In genomic region chr8:83332864-83333263, GRCm38 (mm10) we compare ENCODE assay signal across 8 mouse cellular contexts. TPM values are rescaled to one million over a fixed set of nuclear protein-coding genes. Genes with fewer than 3 reads are reported as not detected.
A peak's percentile ranks its signal among the peaks of the same experiment; 100 is the strongest.
DNase-seq lines count a peak whose midpoint lies in the region; ATAC-seq and TF ChIP-seq lines count a peak whose summit lies in the region.

No protein-coding gene starts in this region.

- no peaks in the 10 kb centered on the region; the same call in 1 of the 2 replicates for H3K4me1 ChIP-seq in heart, adult 2 months (ENCODE audit: control insufficient read depth, insufficient read depth, low read length)
- peaks cover 2 to 20% of the 10 kb centered on the region in 2 experiments for H3K4me1 ChIP-seq in CH12.LX (ENCODE audit: control insufficient read depth in 1 of 2, insufficient read depth in 2 of 2)
- H3K4me1 ChIP-seq in forebrain, postnatal 0 days (ENCODE audit: insufficient read depth), result no peaks in the 10 kb centered on the region
- H3K4me1 ChIP-seq in liver, postnatal 0 days (ENCODE audit: insufficient read depth), result peaks cover 6% of the 10 kb centered on the region; the same call in 1 of the 2 replicates

- no peaks in the 10 kb centered on the region for H3K9me3 ChIP-seq in CH12.LX (replicated peaks; ENCODE audit: low read length)
- no peaks in the 10 kb centered on the region for H3K9me3 ChIP-seq in forebrain, postnatal 0 days (ENCODE audit: low read length)
- H3K9me3 ChIP-seq in liver, postnatal 0 days (ENCODE audit: low read length), result no peaks in the 10 kb centered on the region

- no peak for ATAC-seq in forebrain, postnatal 0 days
- ATAC-seq in liver, postnatal 0 days, result no peak
- ATAC-seq in megakaryocyte progenitor cell, adult 5-6 weeks (replicated peaks; ENCODE audit: poor library complexity), result no peak

- no peak for TF ChIP-seq CTCF in heart, adult 2 months (IDR thresholded peaks at IDR 0.05)
- TF ChIP-seq CTCF in CH12.LX (conservative IDR thresholded peaks at IDR 0.05 in 1 of 2, IDR thresholded peaks at IDR 0.05 in 1 of 2; ENCODE audit: low read depth in 2 of 2, low read length in 2 of 2), result no peak
- TF ChIP-seq CTCF in forebrain, postnatal 0 days (IDR thresholded peaks at IDR 0.05; ENCODE audit: low read depth), result no peak
- TF ChIP-seq CTCF in liver, postnatal 0 days (IDR thresholded peaks at IDR 0.05; ENCODE audit: low read depth), result no peak

- H3K36me3 ChIP-seq in heart, adult 2 months (ENCODE audit: control insufficient read depth, insufficient read depth, low read length), result no peaks in the 10 kb centered on the region
- peaks cover 10 to 15% of the 10 kb centered on the region in 2 experiments for H3K36me3 ChIP-seq in CH12.LX (replicated peaks in 1 of 2; ENCODE audit: control insufficient read depth in 1 of 2, insufficient read depth in 1 of 2, low read length in 1 of 2)
- peaks cover 6% of the 10 kb centered on the region; the same call in 1 of the 2 replicates for H3K36me3 ChIP-seq in forebrain, postnatal 0 days (ENCODE audit: insufficient read depth)
- H3K36me3 ChIP-seq in liver, postnatal 0 days (replicated peaks; ENCODE audit: insufficient read depth, low read length), result peaks cover 5% of the 10 kb centered on the region

- dilution Hi-C loops in CH12.LX (cut with MboI; ENCODE audit: extremely low pct_ligation_motif_present, extremely low pct_unique_long_range_greater_than_20kb, low sequenced_read_pairs), result no loop called here

- 19% methylated on average over 7 of the region's 7 CpGs for WGBS in heart, adult 2 months
- WGBS in forebrain, postnatal 0 days, result 5% methylated on average over 7 of the region's 7 CpGs
- 19% methylated on average over 7 of the region's 7 CpGs for WGBS in liver, postnatal 0 days (ENCODE audit: insufficient replicate concordance)

- H3K4me2 ChIP-seq in CH12.LX (ENCODE audit: insufficient read depth, low read depth, poor library complexity, severe bottlenecking), result peak overlapping the region; percentile 79
- peak overlapping the region; percentile 85 for H3K4me2 ChIP-seq in forebrain, postnatal 0 days (ENCODE audit: low read depth)
- H3K4me2 ChIP-seq in liver, postnatal 0 days (ENCODE audit: low read depth, low read length), result peak overlapping the region; percentile 96

- no peaks in the 10 kb centered on the region for H3K27me3 ChIP-seq in heart, adult 2 months (ENCODE audit: control insufficient read depth, insufficient read depth, low read length)
- peaks cover 16% of the 10 kb centered on the region for H3K27me3 ChIP-seq in CH12.LX (replicated peaks)
- no peaks in the 10 kb centered on the region for H3K27me3 ChIP-seq in forebrain, postnatal 0 days (ENCODE audit: insufficient read depth, low read length)
- no peaks in the 10 kb centered on the region for H3K27me3 ChIP-seq in liver, postnatal 0 days (ENCODE audit: insufficient read depth, low read length)

- H3K79me2 ChIP-seq in heart, adult 2 months (replicated peaks; ENCODE audit: control insufficient read depth, insufficient read depth, low read length), result no peaks in the 10 kb centered on the region
- no peaks in the 10 kb centered on the region; the same call in 1 of the 2 replicates for H3K79me2 ChIP-seq in CH12.LX (replicated peaks; ENCODE audit: control insufficient read depth, extremely low read depth, insufficient read depth, poor library complexity, severe bottlenecking)

- in situ Hi-C loops in CH12.LX (cut with MboI; ENCODE audit: low pct_ligation_motif_present, low pct_unique_long_range_greater_than_20kb, low sequenced_read_pairs), result no loop called here

- no peak for TF ChIP-seq POLR2A in heart, adult 2 months (IDR thresholded peaks at IDR 0.05; ENCODE audit: insufficient read depth, low read depth, low read length)
- no peak for TF ChIP-seq POLR2A in CH12.LX (IDR thresholded peaks at IDR 0.05; ENCODE audit: low read depth, low read length)

- no peak for DNase-seq in heart, adult 2 months
- no peak for DNase-seq in heart, adult 18-20 months
- DNase-seq in CH12.LX (ENCODE audit: extremely low read depth), result no peak
- DNase-seq in forebrain, postnatal 0 days, result no peak
- no peak for DNase-seq in liver, postnatal 0 days
- DNase-seq in left cerebral cortex, postnatal 4 days, result no peak
- no peak for DNase-seq in urinary bladder, postnatal 4 days (ENCODE audit: low spot score in 2 of 2)

- H3K9ac ChIP-seq in heart, adult 2 months (ENCODE audit: low read depth, low read length), result peak overlapping the region; percentile 63
- H3K9ac ChIP-seq in CH12.LX (ENCODE audit: insufficient read depth, low read depth), result peak overlapping the region; percentile 56
- H3K9ac ChIP-seq in forebrain, postnatal 0 days, result no peak overlapping the region
- H3K9ac ChIP-seq in liver, postnatal 0 days (replicated peaks), result no peak overlapping the region; the same call in 1 of the 2 replicates

- intact Hi-C loops in heart, adult 2 months (cut with DNase I), result loop anchor here (2.0 to 5.0 kb wide), 2 partner anchors 110 to 259 kb away; no protein-coding TSS in a partner anchor
- intact Hi-C loops in left cerebral cortex, postnatal 4 days (cut with DNase I), result no loop called here

- H3K27ac ChIP-seq in heart, adult 2 months, result peak overlapping the region; percentile 66
- no peak overlapping the region for H3K27ac ChIP-seq in CH12.LX (ENCODE audit: insufficient read depth, low read depth)
- no peak overlapping the region for H3K27ac ChIP-seq in forebrain, postnatal 0 days (ENCODE audit: low read depth, low read length)
- H3K27ac ChIP-seq in liver, postnatal 0 days (ENCODE audit: low read depth), result peak overlapping the region; percentile 41; the same call in 1 of the 2 replicates

- peak overlapping the region; percentile 78 for H3K4me3 ChIP-seq in heart, adult 2 months
- H3K4me3 ChIP-seq in CH12.LX (replicated peaks in 1 of 3; ENCODE audit: low read depth in 2 of 3, low read length in 2 of 3, poor library complexity in 1 of 3), result peak overlapping the region; percentile 46 to 84 (median 67)
- peak overlapping the region; percentile 83 for H3K4me3 ChIP-seq in forebrain, postnatal 0 days (ENCODE audit: low read depth, low read length)
- peak overlapping the region; percentile 97 for H3K4me3 ChIP-seq in liver, postnatal 0 days (ENCODE audit: low read depth, low read length)

- no peak for TF ChIP-seq EP300 in heart, adult 2 months (IDR thresholded peaks at IDR 0.05; ENCODE audit: insufficient read depth, low read depth, low read length)
- TF ChIP-seq EP300 in CH12.LX (IDR thresholded peaks at IDR 0.05; ENCODE audit: low read length), result no peak
- TF ChIP-seq EP300 in liver, postnatal 0 days (IDR thresholded peaks at IDR 0.05; ENCODE audit: low read depth), result no peak

- TF ChIP-seq RAD21 in CH12.LX (IDR thresholded peaks at IDR 0.05; ENCODE audit: low read depth, low read length), result no peak

RNA-seq across cellular contexts. Expression of gene Elmod2, which starts 0.6 kb away (rescaled TPM):
- total RNA-seq in heart, adult 2 months (2021), result 1 to 10 TPM; 7.7 to 8.3 TPM
- 2.7 and 5.9 TPM in 2 replicates for polyA plus RNA-seq in heart, adult 2 months (2012; rRNA removed)
- 1 to 10 TPM; 8.4 to 8.9 TPM for total RNA-seq in heart, adult 18-20 months (2021)
- 6.0 and 7.7 TPM in 2 replicates for total RNA-seq in CH12.LX (2012; rRNA removed)
- total RNA-seq in CH12.LX (2014; rRNA removed), result 9.8 and 10.8 TPM in 2 replicates
- 6.6 and 7.4 TPM in 2 replicates for polyA plus RNA-seq in CH12.LX (2012; ENCODE audit: insufficient read length, low read depth)
- total RNA-seq in forebrain, postnatal 0 days (2014; rRNA removed), result 20.0 and 25.6 TPM in 2 replicates
- polyA plus RNA-seq in forebrain, postnatal 0 days (2015; fragmentation: Nextera tagmentation; extraction: Ambion mirVana), result 6.7 and 10.0 TPM in 2 replicates
- 3.4 and 4.0 TPM in 2 replicates for polyA plus RNA-seq in liver, postnatal 0 days (2015; fragmentation: Nextera tagmentation; extraction: Ambion mirVana)
- total RNA-seq in megakaryocyte progenitor cell, adult 5-6 weeks (2015), result 12.6 and 13.5 TPM in 2 replicates
- 18.4 and 29.3 TPM in 2 replicates for total RNA-seq in megakaryocyte progenitor cell, adult 5-6 weeks (2017)
- 10 to 100 TPM; 19.5 to 19.7 TPM for total RNA-seq in left cerebral cortex, postnatal 4 days (2021)

RNA-seq across cellular contexts. Expression of gene Mgat4d, which starts 15.4 kb away (rescaled TPM):
- not detected for total RNA-seq in heart, adult 2 months (2021)
- not detected in 2 replicates for polyA plus RNA-seq in heart, adult 2 months (2012; rRNA removed)
- total RNA-seq in heart, adult 18-20 months (2021), result not detected
- total RNA-seq in CH12.LX (2012; rRNA removed) (not detected in 2 replicates), CH12.LX (2014; rRNA removed) (not detected in 2 replicates)
- 0.17 TPM in 1 of 2 replicates, not detected in the other for polyA plus RNA-seq in CH12.LX (2012; ENCODE audit: insufficient read length, low read depth)
- not detected in 2 replicates for total RNA-seq in forebrain, postnatal 0 days (2014; rRNA removed)
- polyA plus RNA-seq in forebrain, postnatal 0 days (2015; fragmentation: Nextera tagmentation; extraction: Ambion mirVana), result not detected in 2 replicates
- polyA plus RNA-seq in liver, postnatal 0 days (2015; fragmentation: Nextera tagmentation; extraction: Ambion mirVana), result not detected in 2 replicates
- not detected in 2 replicates for total RNA-seq in megakaryocyte progenitor cell, adult 5-6 weeks (2015)
- not detected in 2 replicates for total RNA-seq in megakaryocyte progenitor cell, adult 5-6 weeks (2017)
- not detected for total RNA-seq in left cerebral cortex, postnatal 4 days (2021)

RNA-seq across cellular contexts. Expression of gene Ucp1, which starts 42.7 kb away (rescaled TPM):
- 10 to 100 TPM; 11.1 to 18.1 TPM for total RNA-seq in heart, adult 2 months (2021)
- polyA plus RNA-seq in heart, adult 2 months (2012; rRNA removed), result 145 and 236 TPM in 2 replicates
- 100 to 1,000 TPM in 1 of 2 experiments, 1 to 10 TPM in 1; 1.1 to 108 TPM for total RNA-seq in heart, adult 18-20 months (2021)
- not detected in 2 replicates for total RNA-seq in CH12.LX (2012; rRNA removed)
- total RNA-seq in CH12.LX (2014; rRNA removed), result not detected in 2 replicates
- polyA plus RNA-seq in CH12.LX (2012; ENCODE audit: insufficient read length, low read depth), result not detected in 2 replicates
- 0.85 TPM in 1 of 2 replicates, not detected in the other for total RNA-seq in forebrain, postnatal 0 days (2014; rRNA removed)
- polyA plus RNA-seq in forebrain, postnatal 0 days (2015; fragmentation: Nextera tagmentation; extraction: Ambion mirVana), result not detected in 2 replicates
- polyA plus RNA-seq in liver, postnatal 0 days (2015; fragmentation: Nextera tagmentation; extraction: Ambion mirVana), result not detected in 2 replicates
- not detected in 2 replicates for total RNA-seq in megakaryocyte progenitor cell, adult 5-6 weeks (2015)
- not detected in 2 replicates for total RNA-seq in megakaryocyte progenitor cell, adult 5-6 weeks (2017)
- total RNA-seq in left cerebral cortex, postnatal 4 days (2021), result not detected

RNA-seq across cellular contexts. Expression of gene Clgn, which starts 56.8 kb away (rescaled TPM):
- not detected for total RNA-seq in heart, adult 2 months (2021)
- polyA plus RNA-seq in heart, adult 2 months (2012; rRNA removed), result 0.08 and 0.12 TPM in 2 replicates
- total RNA-seq in heart, adult 18-20 months (2021), result not detected
- total RNA-seq in CH12.LX (2012; rRNA removed), result 0.59 TPM in 2 replicates
- 1.2 and 1.3 TPM in 2 replicates for total RNA-seq in CH12.LX (2014; rRNA removed)
- polyA plus RNA-seq in CH12.LX (2012; ENCODE audit: insufficient read length, low read depth), result 1.4 and 1.5 TPM in 2 replicates
- total RNA-seq in forebrain, postnatal 0 days (2014; rRNA removed), result 3.4 and 3.5 TPM in 2 replicates
- polyA plus RNA-seq in forebrain, postnatal 0 days (2015; fragmentation: Nextera tagmentation; extraction: Ambion mirVana), result 4.6 and 5.7 TPM in 2 replicates
- 0.12 and 0.21 TPM in 2 replicates for polyA plus RNA-seq in liver, postnatal 0 days (2015; fragmentation: Nextera tagmentation; extraction: Ambion mirVana)
- total RNA-seq in megakaryocyte progenitor cell, adult 5-6 weeks (2015), result 0.05 TPM in 1 of 2 replicates, not detected in the other
- not detected in 2 replicates for total RNA-seq in megakaryocyte progenitor cell, adult 5-6 weeks (2017)
- 10 to 100 TPM in 1 of 2 experiments, 1 to 10 TPM in 1; 9.6 to 10.0 TPM for total RNA-seq in left cerebral cortex, postnatal 4 days (2021)

Comparison
In these comparisons a context has a peak if more than half of its experiments do, and no peak if none do; other contexts are left out.
1. H3K27ac ChIP-seq: peak in heart, adult 2 months (single experiment) and liver, postnatal 0 days (single experiment); none in CH12.LX (single experiment) and forebrain, postnatal 0 days (single experiment).
2. H3K9ac ChIP-seq: peak in heart, adult 2 months (single experiment) and CH12.LX (single experiment); none in forebrain, postnatal 0 days (single experiment) and liver, postnatal 0 days (single experiment).
3. Peak in every context shown above with its lines, with median percentiles within 50 percentile points of each other: H3K4me3 ChIP-seq and H3K4me2 ChIP-seq.